Mouse (Mus musculus): ENCODE results near the gene Bdkrb2. TPM values are rescaled to one million over a fixed set of nuclear protein-coding genes. Genes with fewer than 3 reads are reported as not detected.

The Bdkrb2 gene
- under 1 TPM in 1 of 2 experiments, not detected in 1; 0.27 TPM for polyA plus RNA-seq (2017; shearing (Covaris generic))

GRCm38 (mm10) chr12:105562936-105563680 is at the start of gene Bdkrb2:
Bdkrb2 (plus strand) TSS chr12:105563226.

GRCm38 (mm10) chr12:105602581-105603210 is 39.7 kb downstream of the Bdkrb2 start, which contains the start of gene Bdkrb1:
Bdkrb1 (plus strand) TSS chr12:105603085.

Other genes with a start within 250 kb of the Bdkrb2 start
- gene Tunar, start 229.4 kb upstream of the Bdkrb2 start, polyA plus RNA-seq (2017; shearing (Covaris generic)), result not detected
- under 1 TPM; 0.33 to 0.58 TPM for gene D430019H16Rik, start 109.4 kb upstream of the Bdkrb2 start, polyA plus RNA-seq (2017; shearing (Covaris generic))
- under 1 TPM in 1 of 2 experiments, not detected in 1; 0.25 TPM for gene Bdkrb1, start 39.9 kb downstream of the Bdkrb2 start, polyA plus RNA-seq (2017; shearing (Covaris generic))
- 10 to 100 TPM; 49.7 to 56.3 TPM for gene Gskip, start 121.6 kb downstream of the Bdkrb2 start, polyA plus RNA-seq (2017; shearing (Covaris generic))
- gene Atg2b, start 122.0 kb downstream of the Bdkrb2 start, polyA plus RNA-seq (2017; shearing (Covaris generic)), result 10 to 100 TPM in 1 of 2 experiments, 1 to 10 TPM in 1; 9.5 to 15.3 TPM
- gene Ak7, start 142.8 kb downstream of the Bdkrb2 start, polyA plus RNA-seq (2017; shearing (Covaris generic)), result under 1 TPM; 0.26 to 0.31 TPM
- gene Papola, start 221.5 kb downstream of the Bdkrb2 start, polyA plus RNA-seq (2017; shearing (Covaris generic)), result 100 to 1,000 TPM; 212 to 235 TPM

All from activated CD4-positive, CD25-positive, alpha-beta regulatory T cell (primary cell).